Mouse (Mus musculus): Measurements from ENCODE around the gene Cpne1.

- no peak for TF ChIP-seq GATA1 (IDR thresholded peaks at IDR 0.05; ENCODE audit: borderline replicate concordance, low read length)
- TF ChIP-seq FLI1 (IDR thresholded peaks at IDR 0.05; ENCODE audit: low read length) = no peak
Observed at GRCm38 (mm10) chr2:156111358-156112079, at the start of gene Cpne1, which contains the start of gene Rbm12.

Measured in megakaryocyte, embryonic 14.5 days (primary cell).